Mouse (Mus musculus): ENCODE measurements around the gene Rsph9.

- TF ChIP-seq POLR2A (IDR thresholded peaks at IDR 0.05; ENCODE audit: control insufficient read depth in 1 of 2, insufficient read depth in 1 of 2, low read depth in 1 of 2, low read length in 2 of 2, poor library complexity in 1 of 2) = no peak
- TF ChIP-seq CTCF (IDR thresholded peaks at IDR 0.05 in 2 of 3, conservative IDR thresholded peaks at IDR 0.05 in 1 of 3; ENCODE audit: control insufficient read depth in 1 of 3, insufficient read depth in 1 of 3, low read depth in 2 of 3, low read length in 3 of 3, poor library complexity in 1 of 3, severe bottlenecking in 1 of 3) = no peak
- TF ChIP-seq USF2 (IDR thresholded peaks at IDR 0.05; ENCODE audit: borderline replicate concordance in 1 of 2, insufficient read depth in 1 of 2, low read depth in 1 of 2, low read length in 2 of 2) = no peak
- no peak for TF ChIP-seq TBP (IDR thresholded peaks at IDR 0.05; ENCODE audit: low read depth, low read length)
- no peak for TF ChIP-seq USF1 (IDR thresholded peaks at IDR 0.05; ENCODE audit: low read depth, low read length)
- TF ChIP-seq TCF12 (IDR thresholded peaks at IDR 0.05; ENCODE audit: low read depth, low read length) = no peak
- TF ChIP-seq POLR2AphosphoS5 (IDR thresholded peaks at IDR 0.05; ENCODE audit: borderline replicate concordance, low read depth, low read length) = no peak
- TF ChIP-seq MAX (IDR thresholded peaks at IDR 0.05; ENCODE audit: low read length) = no peak
- no peak for TF ChIP-seq MEF2A (IDR thresholded peaks at IDR 0.05; ENCODE audit: extremely low read depth, insufficient replicate concordance, low read depth, low read length, poor library complexity, severe bottlenecking)
Observed at GRCm38 (mm10) chr17:46077921-46078534, 66.0 kb downstream of the Rsph9 start.
